Mouse (Mus musculus) heart, embryonic 15.5 days (tissue): ENCODE data around the gene Chaf1b. TPM values are rescaled to one million over a fixed set of nuclear protein-coding genes. Genes with fewer than 3 reads are reported as not detected.

Experiments
- polyA plus RNA-seq: library from polyadenylated mRNA; unstranded; fragments of >200 nt; fragmentation: Nextera tagmentation; extraction: Ambion mirVana; gene quantifications from 2 replicates; pipeline ENCODE4 v1.2.1, GENCODE M21; 2015

Chaf1b gene
- polyA plus RNA-seq, 1 experiment from 2014 or later, result 31.5 TPM

Other genes starting within 250 kb of the Chaf1b start
- gene Cbr3, start 200.7 kb upstream of the Chaf1b start, polyA plus RNA-seq, result 1.1 and 1.7 TPM in 2 replicates
- gene Dop1b, start 172.0 kb upstream of the Chaf1b start, polyA plus RNA-seq, result 8.3 and 9.9 TPM in 2 replicates
- 22.2 and 22.3 TPM in 2 replicates for gene Morc3, start 51.8 kb upstream of the Chaf1b start, polyA plus RNA-seq
- gene Cldn14, start 124.9 kb downstream of the Chaf1b start, polyA plus RNA-seq, result not detected in 2 replicates
- gene Sim2, start 201.0 kb downstream of the Chaf1b start, polyA plus RNA-seq, result 0.05 and 0.67 TPM in 2 replicates